Mouse (Mus musculus): ENCODE results near the gene Abhd13.

- TF ChIP-seq HCFC1 (IDR thresholded peaks at IDR 0.05; ENCODE audit: low read depth, low read length) (no peak), CTCF (conservative IDR thresholded peaks at IDR 0.05 in 1 of 2, IDR thresholded peaks at IDR 0.05 in 1 of 2; ENCODE audit: low read depth in 2 of 2, low read length in 2 of 2) (no peak), ZKSCAN1 (IDR thresholded peaks at IDR 0.05; ENCODE audit: borderline replicate concordance, low read depth, low read length) (no peak), EP300 (IDR thresholded peaks at IDR 0.05; ENCODE audit: low read length) (no peak), BHLHE40 (IDR thresholded peaks at IDR 0.05; ENCODE audit: low read depth, low read length) (no peak), POLR2A (IDR thresholded peaks at IDR 0.05; ENCODE audit: low read depth, low read length) (no peak), GABPA (IDR thresholded peaks at IDR 0.05; ENCODE audit: insufficient replicate concordance, low read depth, low read length) (no peak), NRF1 (IDR thresholded peaks at IDR 0.05; ENCODE audit: low read depth, low read length) (no peak), USF1 (IDR thresholded peaks at IDR 0.05; ENCODE audit: low read depth, low read length) (no peak), ELF1 (IDR thresholded peaks at IDR 0.05; ENCODE audit: low read depth, low read length) (no peak)
Measured at GRCm38 (mm10) chr8:10004115-10004514, 26.6 kb downstream of the Abhd13 start.

Measured in CH12.LX (cell line).